ENCODE assay signal across 8 mouse cellular contexts in the genomic region with DNA sequence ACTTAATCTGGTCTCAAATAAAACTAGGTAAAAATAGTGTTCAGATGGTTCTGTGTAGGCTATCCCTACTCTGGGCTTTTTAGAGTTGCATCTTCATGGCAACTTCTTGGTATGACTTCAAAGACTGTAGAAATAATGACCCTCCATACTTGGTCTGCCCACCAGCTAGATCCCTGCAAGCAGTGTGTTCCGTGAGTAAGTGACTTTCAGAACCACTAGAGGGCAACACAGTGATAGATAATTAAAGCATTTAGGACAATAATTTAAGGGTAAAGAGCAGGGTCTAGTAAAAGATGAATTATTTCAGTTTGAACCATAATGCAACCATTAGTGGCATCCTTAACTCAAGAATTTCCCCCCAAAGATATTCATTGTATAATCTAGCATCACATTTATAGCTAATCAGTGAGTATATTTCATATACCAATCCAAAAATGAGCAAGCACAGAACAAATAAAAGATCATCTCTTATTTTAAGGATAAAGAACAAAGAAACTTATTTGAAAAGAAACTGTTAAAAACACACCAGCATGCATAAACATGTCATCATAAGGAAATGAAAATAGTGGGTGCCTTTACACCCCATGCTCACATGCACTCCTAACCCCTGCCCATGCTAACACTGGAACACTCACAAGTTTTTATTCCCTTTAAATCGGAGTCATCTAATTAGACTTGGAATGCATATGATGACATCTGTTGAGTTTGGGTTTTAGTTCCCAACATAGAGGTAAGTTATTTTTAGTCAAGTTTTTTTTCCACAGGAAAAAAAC. TPM values are rescaled to one million over a fixed set of nuclear protein-coding genes. Genes with fewer than 3 reads are reported as not detected.
DNase-seq lines count a peak whose midpoint lies in the region; ATAC-seq and TF ChIP-seq lines count a peak whose summit lies in the region.

No protein-coding gene starts in this region.

- WGBS in heart, embryonic 13.5 days: 46% methylated on average over 2 of the region's 2 CpGs
- WGBS in heart, embryonic 12.5 days: 48% methylated on average over 2 of the region's 2 CpGs
- WGBS in spleen, adult 2 months: 58% methylated on average over 2 of the region's 2 CpGs
- WGBS in midbrain, embryonic 15.5 days: 53% methylated on average over 2 of the region's 2 CpGs

- H3K27me3 ChIP-seq in heart, embryonic 13.5 days (replicated peaks): no peaks in the 10 kb centered on the region
- H3K27me3 ChIP-seq in heart, embryonic 12.5 days (replicated peaks): no peaks in the 10 kb centered on the region
- no peaks in the 10 kb centered on the region for H3K27me3 ChIP-seq in spleen, adult 2 months (ENCODE audit: control insufficient read depth, insufficient read depth, low read length)
- H3K27me3 ChIP-seq in splenic B cell, adult 2 months (ENCODE audit: control insufficient read depth, insufficient read depth, low read length, poor library complexity, severe bottlenecking): no peaks in the 10 kb centered on the region
- no peaks in the 10 kb centered on the region for H3K27me3 ChIP-seq in midbrain, embryonic 15.5 days (replicated peaks)

- peak overlapping the region; percentile 32; the same call in 1 of the 2 replicates for H3K27ac ChIP-seq in heart, embryonic 13.5 days (replicated peaks)
- H3K27ac ChIP-seq in heart, embryonic 12.5 days (ENCODE audit: poor library complexity, severe bottlenecking): no peak overlapping the region
- H3K27ac ChIP-seq in spleen, adult 2 months (ENCODE audit: insufficient read depth, low read length): no peak overlapping the region
- H3K27ac ChIP-seq in embryonic fibroblast, embryonic 13.5 days (ENCODE audit: insufficient read depth, low read length): peak overlapping the region; percentile 47; the same call in 1 of the 2 replicates
- H3K27ac ChIP-seq in midbrain, embryonic 15.5 days: no peak overlapping the region

- peaks cover 54% of the 10 kb centered on the region for H3K4me1 ChIP-seq in heart, embryonic 13.5 days
- peaks cover 17% of the 10 kb centered on the region for H3K4me1 ChIP-seq in heart, embryonic 12.5 days (replicated peaks)
- no peaks in the 10 kb centered on the region for H3K4me1 ChIP-seq in spleen, adult 2 months (ENCODE audit: control insufficient read depth, insufficient read depth, insufficient read length)
- no peaks in the 10 kb centered on the region for H3K4me1 ChIP-seq in embryonic fibroblast, embryonic 13.5 days (ENCODE audit: control insufficient read depth, insufficient read depth, low read length)
- H3K4me1 ChIP-seq in midbrain, embryonic 15.5 days: no peaks in the 10 kb centered on the region

- intact Hi-C loops in left cerebral cortex, postnatal 10 days (cut with DNase I): loop anchor here (10.0 kb wide), 1 partner anchor 301 kb away; no protein-coding TSS in a partner anchor

- ATAC-seq in heart, embryonic 13.5 days (ENCODE audit: extremely low read depth, insufficient number of reproducible peaks, low FRiP score, low TSS enrichment): no peak
- ATAC-seq in heart, embryonic 12.5 days (ENCODE audit: insufficient number of reproducible peaks, low FRiP score): no peak
- ATAC-seq in midbrain, embryonic 15.5 days (replicated peaks): no peak

- H3K9me3 ChIP-seq in heart, embryonic 13.5 days: no peaks in the 10 kb centered on the region
- H3K9me3 ChIP-seq in heart, embryonic 12.5 days (replicated peaks): no peaks in the 10 kb centered on the region
- H3K9me3 ChIP-seq in midbrain, embryonic 15.5 days: no peaks in the 10 kb centered on the region

- no peak overlapping the region for H3K9ac ChIP-seq in heart, embryonic 13.5 days
- H3K9ac ChIP-seq in heart, embryonic 12.5 days: no peak overlapping the region
- H3K9ac ChIP-seq in midbrain, embryonic 15.5 days: no peak overlapping the region

- H3K4me3 ChIP-seq in heart, embryonic 13.5 days: no peak overlapping the region
- no peak overlapping the region for H3K4me3 ChIP-seq in heart, embryonic 12.5 days
- no peak overlapping the region for H3K4me3 ChIP-seq in spleen, adult 2 months (ENCODE audit: extremely low read depth, insufficient read depth, insufficient read length)
- no peak overlapping the region for H3K4me3 ChIP-seq in embryonic fibroblast, embryonic 13.5 days (ENCODE audit: insufficient read depth, low read length)
- H3K4me3 ChIP-seq in midbrain, embryonic 15.5 days: no peak overlapping the region

- TF ChIP-seq POLR2A in spleen, adult 2 months (IDR thresholded peaks at IDR 0.05; ENCODE audit: low read depth, low read length): no peak
- no peak for TF ChIP-seq POLR2A in embryonic fibroblast, embryonic 13.5 days (IDR thresholded peaks at IDR 0.05; ENCODE audit: low read depth, low read length)

- peak; percentile 8; the same call in 1 of the 2 replicates for TF ChIP-seq CTCF in spleen, adult 2 months (IDR thresholded peaks at IDR 0.05; ENCODE audit: extremely low read depth, insufficient read depth, insufficient read length, insufficient replicate concordance)
- TF ChIP-seq CTCF in embryonic fibroblast, embryonic 13.5 days (IDR thresholded peaks at IDR 0.05; ENCODE audit: borderline replicate concordance, insufficient read depth, low read length): 0 out of 2 replicates have a peak, but pooled peaks have one; percentile 5

- H3K36me3 ChIP-seq in heart, embryonic 13.5 days: peaks cover 46% of the 10 kb centered on the region
- H3K36me3 ChIP-seq in heart, embryonic 12.5 days: peaks cover 28% of the 10 kb centered on the region
- peaks cover 9% of the 10 kb centered on the region for H3K36me3 ChIP-seq in spleen, adult 2 months (ENCODE audit: control insufficient read depth, insufficient read depth, low read length)
- peaks cover 4% of the 10 kb centered on the region; the same call in 1 of the 2 replicates for H3K36me3 ChIP-seq in splenic B cell, adult 2 months (ENCODE audit: control insufficient read depth, insufficient read depth, low read length, poor library complexity, severe bottlenecking)
- H3K36me3 ChIP-seq in midbrain, embryonic 15.5 days (replicated peaks): 0 out of 2 replicates have a peak, but pooled peaks cover 10% of the 10 kb centered on the region

- DNase-seq in spleen, adult 2 months (ENCODE audit: low read depth in 1 of 2, low spot score in 2 of 2): no peak
- no peak for DNase-seq in spleen, adult 12 weeks (ENCODE audit: low spot score)
- DNase-seq in splenic B cell, adult 2 months (ENCODE audit: low read depth, low spot score): peak; percentile 64
- DNase-seq in left cerebral cortex, postnatal 10 days (ENCODE audit: extremely low spot score in 1 of 2, low spot score in 2 of 2): no peak

- H3K4me2 ChIP-seq in heart, embryonic 13.5 days: no peak overlapping the region
- H3K4me2 ChIP-seq in heart, embryonic 12.5 days: no peak overlapping the region
- no peak overlapping the region for H3K4me2 ChIP-seq in midbrain, embryonic 15.5 days

RNA-seq across cellular contexts. Expression of gene Lysmd4, which starts 21.0 kb away (rescaled TPM):
- 12.2 and 12.7 TPM in 2 replicates for polyA plus RNA-seq in heart, embryonic 13.5 days (2015; fragmentation: Nextera tagmentation; extraction: Ambion mirVana)
- 13.9 and 14.9 TPM in 2 replicates for polyA plus RNA-seq in heart, embryonic 12.5 days (2016; fragmentation: Nextera tagmentation; extraction: Ambion mirVana)
- polyA plus RNA-seq in spleen, adult 2 months (2012; rRNA removed): 5.2 and 6.0 TPM in 2 replicates
- 6.7 and 10.6 TPM in 2 replicates for polyA plus RNA-seq in embryonic fibroblast, embryonic 13.5 days (2011; ENCODE audit: insufficient read length, low read depth, missing spikeins)
- 35.4 and 36.2 TPM in 2 replicates for polyA plus RNA-seq in midbrain, embryonic 15.5 days (2015; fragmentation: Nextera tagmentation; extraction: Ambion mirVana)
- total RNA-seq in left cerebral cortex, postnatal 10 days (2021): 10 to 100 TPM; 37.0 to 37.6 TPM

Comparison
In these comparisons a context has a peak if more than half of its experiments do, and no peak if none do; other contexts are left out.
1. H3K27ac ChIP-seq: peak in heart, embryonic 13.5 days (single experiment) and embryonic fibroblast, embryonic 13.5 days (single experiment); none in heart, embryonic 12.5 days (single experiment), spleen, adult 2 months (single experiment) and midbrain, embryonic 15.5 days (single experiment).